Mouse (Mus musculus): ENCODE measurements around the gene Naa80. TPM values are rescaled to one million over a fixed set of nuclear protein-coding genes. Genes with fewer than 3 reads are reported as not detected.

The Naa80 gene
- polyA plus RNA-seq, 1 experiment from 2014 or later, result 19.9 TPM

DNA sequence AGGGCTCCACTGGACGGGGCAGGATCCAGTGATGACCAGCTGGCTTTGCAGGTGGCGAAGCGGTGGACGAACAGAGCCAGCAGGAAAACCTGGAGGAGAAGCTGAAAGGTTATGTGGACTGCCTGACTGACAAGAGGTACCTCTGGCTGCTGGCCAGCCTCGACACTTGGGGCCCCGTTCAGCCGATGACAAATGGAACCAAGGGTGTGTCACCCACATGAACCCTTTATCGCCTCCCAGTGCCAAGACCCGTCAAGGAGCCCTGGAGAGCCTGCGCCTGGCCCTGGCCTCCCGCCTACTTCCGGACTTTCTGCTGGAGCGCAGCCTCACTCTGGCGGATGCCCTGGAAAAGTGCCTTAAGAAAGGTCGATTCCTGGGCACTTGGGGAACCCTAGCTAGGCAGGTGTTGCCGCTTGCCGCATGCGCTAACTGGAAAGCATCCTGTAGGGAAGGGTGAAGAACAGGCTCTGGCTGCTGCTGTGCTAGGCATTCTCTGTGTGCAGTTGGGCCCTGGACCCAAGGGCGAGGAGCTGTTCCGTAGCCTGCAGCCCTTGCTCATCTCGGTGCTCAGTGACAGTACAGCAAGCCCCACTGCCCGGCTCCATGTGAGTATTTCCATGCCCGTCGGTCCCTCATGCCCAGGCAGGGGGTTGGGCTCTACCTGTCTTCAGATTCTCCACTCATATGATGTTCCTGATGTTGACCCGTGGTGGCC is 11.5 kb downstream of the Naa80 start:
- no peaks in the 10 kb centered on the region for H3K27me3 ChIP-seq (ENCODE audit: control insufficient read depth, insufficient read depth, low read length)
- H3K9ac ChIP-seq (replicated peaks; ENCODE audit: low read depth, low read length), result no peak overlapping the region

DNA sequence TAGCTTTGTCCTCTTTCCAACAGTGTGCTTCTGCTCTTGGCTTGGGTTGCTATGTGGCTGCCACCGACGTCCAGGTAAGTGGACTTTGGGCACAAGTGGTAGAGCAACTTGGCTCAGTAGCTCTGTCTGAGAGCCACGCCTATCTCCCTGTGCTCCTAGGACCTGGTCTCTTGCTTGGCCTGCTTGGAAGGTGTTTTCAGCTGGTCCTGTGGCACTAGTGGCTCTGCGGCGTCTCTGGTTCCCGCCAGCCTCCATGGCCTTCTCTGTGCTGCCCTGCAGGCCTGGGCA is 12.0 kb downstream of the Naa80 start:
- Histone ChIP-seq H3K4me2 (replicated peaks; ENCODE audit: low read depth, low read length) (0 out of 2 replicates have a peak overlapping the region, but pooled peaks have one; percentile 5), H3K27me3 (ENCODE audit: control insufficient read depth, insufficient read depth, low read length) (no peaks in the 10 kb centered on the region), H3K4me1 (ENCODE audit: control insufficient read depth, insufficient read depth, low read length) (peaks cover 10% of the 10 kb centered on the region), H3K27ac (ENCODE audit: low read length) (no peak overlapping the region), H3K9me3 (ENCODE audit: control insufficient read depth, low read depth, low read length) (no peaks in the 10 kb centered on the region), H3K36me3 (ENCODE audit: control insufficient read depth, insufficient read depth, low read length) (peaks cover 38% of the 10 kb centered on the region), H3K4me3 (ENCODE audit: low read depth, low read length) (no peak overlapping the region), H3K9ac (replicated peaks; ENCODE audit: low read depth, low read length) (no peak overlapping the region)
- ATAC-seq (ENCODE audit: insufficient number of reproducible peaks, insufficient read depth, low FRiP score, low read depth), result no peak
- WGBS, result 89% methylated on average over 6 of the region's 6 CpGs

More for the DNA sequence above, 11.5 kb downstream of the Naa80 start:
- WGBS, result 79% methylated on average over 25 of the region's 25 CpGs
- Histone ChIP-seq H3K4me2 (replicated peaks; ENCODE audit: low read depth, low read length) (0 out of 2 replicates have a peak overlapping the region, but pooled peaks have one; percentile 5), H3K4me1 (ENCODE audit: control insufficient read depth, insufficient read depth, low read length) (peaks cover 10% of the 10 kb centered on the region), H3K9me3 (ENCODE audit: control insufficient read depth, low read depth, low read length) (no peaks in the 10 kb centered on the region), H3K36me3 (ENCODE audit: control insufficient read depth, insufficient read depth, low read length) (peaks cover 38% of the 10 kb centered on the region), H3K4me3 (ENCODE audit: low read depth, low read length) (no peak overlapping the region), H3K27ac (ENCODE audit: low read length) (0 out of 2 replicates have a peak overlapping the region, but pooled peaks have one; percentile 27)
- no peak; the same call in 1 of the 2 replicates for ATAC-seq (ENCODE audit: insufficient number of reproducible peaks, insufficient read depth, low FRiP score, low read depth)

DNA sequence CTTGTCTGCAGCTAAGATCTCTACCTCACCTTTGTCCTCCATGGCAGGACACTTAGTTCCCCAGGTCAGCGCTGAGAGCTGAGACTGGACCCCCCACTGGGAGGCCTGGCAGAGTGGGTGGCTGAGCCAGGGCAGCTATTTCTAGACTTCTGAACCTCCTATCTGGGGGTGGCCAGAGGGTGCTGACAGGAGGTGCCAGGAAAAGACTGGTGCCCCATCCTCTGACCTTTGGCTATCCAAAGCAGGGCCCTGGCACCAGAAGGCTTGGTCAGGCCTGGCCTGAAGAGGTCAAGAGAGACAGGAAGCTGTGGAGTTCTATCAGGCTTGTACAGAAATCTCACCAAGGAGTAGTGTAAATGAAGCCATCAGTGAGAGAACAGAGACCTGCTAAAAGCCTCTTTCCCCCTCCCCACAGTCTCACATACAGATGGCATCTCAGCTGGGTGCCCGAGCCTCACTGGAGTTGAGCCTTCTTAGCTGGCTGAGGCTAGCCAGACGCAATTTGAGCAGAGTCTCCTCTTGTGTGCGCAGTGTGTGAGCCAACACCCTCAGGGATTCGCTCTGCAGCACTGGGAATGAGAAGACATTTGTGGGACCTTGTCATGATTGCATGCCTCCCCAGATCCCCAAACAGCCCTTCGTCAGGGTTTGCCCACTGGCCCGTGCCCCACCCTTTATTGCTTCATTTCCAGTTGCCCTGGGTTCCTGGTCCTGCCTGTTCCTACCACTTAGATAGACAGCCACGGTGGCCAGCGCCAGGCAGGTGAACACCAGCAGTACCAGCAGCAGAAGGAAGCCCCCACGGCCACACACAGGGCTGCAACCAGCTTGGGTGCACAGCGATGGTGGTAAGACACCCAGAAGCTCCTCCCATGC is 14.7 kb downstream of the Naa80 start:
- no peak overlapping the region for H3K4me3 ChIP-seq (ENCODE audit: low read depth, low read length)
- no peaks in the 10 kb centered on the region for H3K27me3 ChIP-seq (ENCODE audit: control insufficient read depth, insufficient read depth, low read length)
- WGBS, result 82% methylated on average over 11 of the region's 11 CpGs
- no peak overlapping the region for H3K4me2 ChIP-seq (replicated peaks; ENCODE audit: low read depth, low read length)
- H3K9me3 ChIP-seq (ENCODE audit: control insufficient read depth, low read depth, low read length), result no peaks in the 10 kb centered on the region
- H3K4me1 ChIP-seq (ENCODE audit: control insufficient read depth, insufficient read depth, low read length), result peaks cover 7% of the 10 kb centered on the region
- H3K27ac ChIP-seq (ENCODE audit: low read length), result no peak overlapping the region
- ATAC-seq (ENCODE audit: insufficient number of reproducible peaks, insufficient read depth, low FRiP score, low read depth), result no peak
- no peak overlapping the region for H3K9ac ChIP-seq (replicated peaks; ENCODE audit: low read depth, low read length)
- peaks cover 42% of the 10 kb centered on the region for H3K36me3 ChIP-seq (ENCODE audit: control insufficient read depth, insufficient read depth, low read length)

DNA sequence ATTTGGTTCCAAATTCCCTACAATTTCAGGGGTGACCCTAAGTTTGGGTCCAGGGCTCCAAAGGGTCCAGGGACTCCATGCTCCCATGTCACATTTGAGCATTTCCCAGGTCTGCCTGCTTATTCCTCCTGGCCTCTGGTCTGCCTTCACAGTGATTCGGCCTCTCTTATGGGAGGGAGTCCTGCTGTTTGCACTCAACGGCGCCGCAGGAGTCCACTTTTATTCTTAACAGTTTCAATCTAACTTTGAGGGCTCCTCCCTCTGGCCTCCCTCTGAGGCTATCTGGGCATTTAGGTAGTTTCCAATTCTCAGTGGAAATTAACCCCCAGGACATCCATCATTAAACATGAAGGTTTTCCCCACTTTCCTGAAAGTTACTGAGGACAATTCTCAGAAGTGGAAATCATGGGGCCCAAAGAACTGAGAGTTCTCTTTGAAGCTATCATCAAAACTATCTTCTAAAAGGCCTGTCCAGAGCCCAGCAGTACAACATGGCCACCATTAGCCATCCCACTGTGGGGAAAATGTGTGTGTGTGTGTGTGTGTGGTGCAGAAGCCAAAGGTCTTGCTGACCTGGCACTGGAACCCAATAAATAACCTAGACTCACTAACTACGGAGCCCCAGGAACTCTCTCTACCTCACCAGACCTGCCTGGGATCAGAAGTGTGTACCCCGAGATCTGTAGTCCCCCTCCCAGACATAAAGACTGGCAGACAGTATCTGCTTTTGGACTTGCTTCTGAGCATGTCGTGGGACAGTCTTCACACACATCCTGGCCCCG is 15.8 kb downstream of the Naa80 start:
- no peaks in the 10 kb centered on the region for H3K4me1 ChIP-seq (ENCODE audit: control insufficient read depth, insufficient read depth, low read length)
- 75% methylated on average over 8 of the region's 8 CpGs for WGBS
- H3K27me3 ChIP-seq (ENCODE audit: control insufficient read depth, insufficient read depth, low read length), result no peaks in the 10 kb centered on the region
- H3K36me3 ChIP-seq (ENCODE audit: control insufficient read depth, insufficient read depth, low read length), result peaks cover 42% of the 10 kb centered on the region
- H3K27ac ChIP-seq (ENCODE audit: low read length), result no peak overlapping the region
- H3K4me2 ChIP-seq (replicated peaks; ENCODE audit: low read depth, low read length), result no peak overlapping the region
- no peak for ATAC-seq (ENCODE audit: insufficient number of reproducible peaks, insufficient read depth, low FRiP score, low read depth)
- H3K9me3 ChIP-seq (ENCODE audit: control insufficient read depth, low read depth, low read length), result no peaks in the 10 kb centered on the region
- H3K4me3 ChIP-seq (ENCODE audit: low read depth, low read length), result no peak overlapping the region
- H3K9ac ChIP-seq (replicated peaks; ENCODE audit: low read depth, low read length), result no peak overlapping the region

DNA sequence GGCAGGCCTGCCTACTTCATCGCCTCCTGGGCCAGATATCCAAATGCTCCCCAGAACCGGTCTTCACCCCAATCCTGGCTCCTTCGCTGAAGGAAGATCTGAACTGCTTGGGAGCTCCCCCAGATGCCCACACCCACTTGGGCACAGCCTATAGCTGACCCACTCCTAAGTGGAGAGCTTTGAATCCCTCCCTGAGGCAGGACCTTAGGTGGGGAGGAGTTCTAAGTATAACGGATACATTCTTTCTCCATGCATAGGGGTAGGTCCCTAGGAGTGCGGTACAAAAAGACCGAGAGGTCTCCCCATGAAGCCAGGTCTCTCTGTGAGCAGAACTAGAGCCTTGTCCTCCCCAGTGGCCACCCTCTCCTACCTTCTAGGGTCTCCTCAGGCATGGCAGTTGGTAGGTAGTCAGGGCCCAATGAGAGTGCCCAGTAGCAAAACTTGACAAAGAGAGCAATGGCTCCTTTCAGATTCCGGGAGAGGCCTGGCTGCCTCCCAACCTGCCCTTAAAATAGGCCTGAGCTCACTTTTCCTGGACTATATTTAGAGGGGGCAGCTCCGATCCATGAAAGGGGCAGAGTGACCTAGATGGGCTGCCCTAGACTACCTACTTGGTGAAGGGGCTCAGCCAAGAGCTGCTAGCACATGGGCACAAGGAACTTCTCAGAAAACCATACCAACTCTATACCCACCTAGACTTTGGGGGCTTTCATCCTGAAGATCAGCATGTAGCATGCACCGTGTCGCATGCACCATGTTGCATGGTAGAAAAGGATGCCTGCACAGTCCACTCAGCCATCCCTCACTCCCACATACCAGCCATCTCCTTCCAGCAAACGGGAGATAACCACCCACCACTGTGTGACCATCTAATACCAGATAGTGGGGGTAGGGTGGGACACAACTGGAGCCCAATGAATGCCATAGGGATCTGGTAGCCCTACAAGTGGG is 18.2 kb downstream of the Naa80 start:
- Histone ChIP-seq H3K27me3 (ENCODE audit: control insufficient read depth, insufficient read depth, low read length) (no peaks in the 10 kb centered on the region), H3K9ac (replicated peaks; ENCODE audit: low read depth, low read length) (no peak overlapping the region), H3K9me3 (ENCODE audit: control insufficient read depth, low read depth, low read length) (no peaks in the 10 kb centered on the region), H3K4me3 (ENCODE audit: low read depth, low read length) (no peak overlapping the region), H3K4me2 (replicated peaks; ENCODE audit: low read depth, low read length) (no peak overlapping the region), H3K27ac (ENCODE audit: low read length) (no peak overlapping the region), H3K4me1 (ENCODE audit: control insufficient read depth, insufficient read depth, low read length) (no peaks in the 10 kb centered on the region), H3K36me3 (ENCODE audit: control insufficient read depth, insufficient read depth, low read length) (peaks cover 19% of the 10 kb centered on the region)
- 89% methylated on average over 11 of the region's 11 CpGs for WGBS
- ATAC-seq (ENCODE audit: insufficient number of reproducible peaks, insufficient read depth, low FRiP score, low read depth), result no peak

DNA sequence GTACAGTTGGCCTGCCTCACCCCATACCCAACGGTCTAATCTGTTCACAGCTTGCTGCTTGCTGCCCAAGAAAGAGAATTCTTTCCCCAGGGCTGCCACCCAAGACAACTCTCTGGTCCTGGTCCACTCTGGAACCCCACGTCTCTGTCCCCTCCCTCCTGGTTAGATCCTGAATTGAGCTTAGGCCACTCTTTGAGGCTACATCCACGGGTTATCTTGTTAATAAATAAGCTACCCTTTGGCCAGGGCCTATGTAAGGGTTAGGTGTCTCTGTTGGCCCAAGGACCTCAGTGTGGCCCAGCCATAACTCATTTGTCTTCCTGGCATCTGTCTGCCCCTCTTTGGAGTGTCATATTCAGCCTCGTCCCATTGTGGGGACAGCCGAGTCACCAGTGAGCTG is 19.7 kb downstream of the Naa80 start:
- no peak overlapping the region for H3K4me3 ChIP-seq (ENCODE audit: low read depth, low read length)
- H3K9me3 ChIP-seq (ENCODE audit: control insufficient read depth, low read depth, low read length), result no peaks in the 10 kb centered on the region
- 69% methylated on average over 5 of the region's 5 CpGs for WGBS
- no peak overlapping the region for H3K4me2 ChIP-seq (replicated peaks; ENCODE audit: low read depth, low read length)
- H3K36me3 ChIP-seq (ENCODE audit: control insufficient read depth, insufficient read depth, low read length), result peaks cover 7% of the 10 kb centered on the region; the same call in 1 of the 2 replicates
- H3K9ac ChIP-seq (replicated peaks; ENCODE audit: low read depth, low read length), result no peak overlapping the region
- ATAC-seq (ENCODE audit: insufficient number of reproducible peaks, insufficient read depth, low FRiP score, low read depth), result no peak
- no peaks in the 10 kb centered on the region for H3K4me1 ChIP-seq (ENCODE audit: control insufficient read depth, insufficient read depth, low read length)
- H3K27ac ChIP-seq (ENCODE audit: low read length), result no peak overlapping the region
- no peaks in the 10 kb centered on the region for H3K27me3 ChIP-seq (ENCODE audit: control insufficient read depth, insufficient read depth, low read length)

DNA sequence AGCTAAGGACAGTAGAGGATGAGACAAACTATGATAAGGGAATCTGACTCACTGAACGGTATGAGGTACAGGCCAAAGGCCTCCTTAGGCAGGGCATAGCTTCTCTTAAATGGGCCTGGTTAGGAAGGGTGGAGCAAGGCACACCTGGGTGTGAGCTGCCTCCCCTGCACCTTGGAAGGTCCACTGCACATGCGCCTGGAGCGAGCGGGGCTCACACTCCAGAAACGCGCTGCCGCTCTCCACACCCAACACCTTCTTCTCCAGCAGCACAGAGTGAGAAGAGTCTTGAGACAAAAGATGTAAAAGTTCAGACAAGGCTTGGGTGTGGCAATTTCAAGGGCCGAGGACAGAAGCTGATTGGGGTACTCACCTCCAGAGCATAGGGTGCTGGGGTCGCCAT is 20.7 kb downstream of the Naa80 start:
- H3K4me1 ChIP-seq (ENCODE audit: control insufficient read depth, insufficient read depth, low read length), result 0 out of 2 replicates have a peak, but pooled peaks cover 5% of the 10 kb centered on the region
- no peak for ATAC-seq (ENCODE audit: insufficient number of reproducible peaks, insufficient read depth, low FRiP score, low read depth)
- H3K27me3 ChIP-seq (ENCODE audit: control insufficient read depth, insufficient read depth, low read length), result no peaks in the 10 kb centered on the region
- H3K4me2 ChIP-seq (replicated peaks; ENCODE audit: low read depth, low read length), result no peak overlapping the region
- H3K4me3 ChIP-seq (ENCODE audit: low read depth, low read length), result no peak overlapping the region
- no peak overlapping the region for H3K9ac ChIP-seq (replicated peaks; ENCODE audit: low read depth, low read length)
- no peaks in the 10 kb centered on the region for H3K9me3 ChIP-seq (ENCODE audit: control insufficient read depth, low read depth, low read length)
- H3K36me3 ChIP-seq (ENCODE audit: control insufficient read depth, insufficient read depth, low read length), result 0 out of 2 replicates have a peak, but pooled peaks cover 3% of the 10 kb centered on the region
- no peak overlapping the region for H3K27ac ChIP-seq (ENCODE audit: low read length)
- 86% methylated on average over 9 of the region's 9 CpGs for WGBS
